Mouse (Mus musculus) midbrain, embryonic 16.5 days (tissue): ENCODE measurements around the gene Mdm4. TPM values are rescaled to one million over a fixed set of nuclear protein-coding genes. Genes with fewer than 3 reads are reported as not detected.
A peak's percentile ranks its signal among the peaks of the same experiment; 100 is the strongest.
"Not testable (repeated sequence)": the region's sequence is repeated elsewhere in the genome, so short reads cannot be mapped to it uniquely, and the experiment has no call there.

ENCODE experiments used
- ATAC-seq: fragments of 200-750 bp; cut with Nextera tagmentation; 2 replicates; pipeline ENCODE4 v1.8.0; 2017; ENCODE audit warnings: moderate TSS enrichment
- H3K27ac ChIP-seq: fragments of 300-500 bp; sonication (generic); 2 replicates; pipeline ENCODE4 v1.5.1; 2014; ENCODE audit warnings: mild to moderate bottlenecking, low read length, mixed read lengths
- H3K27me3 ChIP-seq: fragments of 300-500 bp; sonication (generic); 2 replicates; pipeline ENCODE4 v1.6.1; 2014; ENCODE audit warnings: low read depth, low read length, mixed read lengths; ENCODE audit not compliant: control insufficient read depth, insufficient read depth
- H3K36me3 ChIP-seq: fragments of 300-500 bp; sonication (generic); 2 replicates; pipeline ENCODE4 v1.6.1; 2014; ENCODE audit warnings: mild to moderate bottlenecking, low read length, moderate library complexity, mixed read lengths; ENCODE audit not compliant: control insufficient read depth, insufficient read depth
- H3K4me1 ChIP-seq: fragments of 300-500 bp; sonication (generic); 2 replicates; pipeline ENCODE4 v1.6.1; 2014; ENCODE audit warnings: mild to moderate bottlenecking, low read length, mixed read lengths; ENCODE audit not compliant: control insufficient read depth, insufficient read depth
- H3K4me2 ChIP-seq: fragments of 300-500 bp; sonication (generic); 2 replicates; pipeline ENCODE4 v1.6.1; 2014; ENCODE audit warnings: mild to moderate bottlenecking, low read length, mixed read lengths
- H3K4me3 ChIP-seq: fragments of 300-500 bp; sonication (generic); 2 replicates; pipeline ENCODE4 v1.5.1; 2014; ENCODE audit warnings: low read depth, mild to moderate bottlenecking, low read length, moderate library complexity, mixed read lengths
- H3K9ac ChIP-seq: fragments of 300-500 bp; sonication (generic); 2 replicates; pipeline ENCODE4 v1.6.1; 2014; ENCODE audit warnings: low read depth, low read length, mixed read lengths
- H3K9me3 ChIP-seq: fragments of 300-500 bp; sonication (generic); replicated peaks from 2 replicates; pipeline ENCODE4 v1.6.1; 2014; ENCODE audit warnings: mild to moderate bottlenecking, low read length, mixed read lengths; ENCODE audit not compliant: control insufficient read depth, poor library complexity, severe bottlenecking
- WGBS: fragments of 180-500 bp; shearing (Covaris S2); extraction: QIAGEN DNeasy Blood & Tissue Kit; methylation state at CpG from one replicate; pipeline ENCODE4 v1.1.7; 2014; 5-methylcytosine and 5-hydroxymethylcytosine counted together
- polyA plus RNA-seq: library from polyadenylated mRNA; unstranded; fragments of >200 nt; fragmentation: Nextera tagmentation; extraction: Ambion mirVana; gene quantifications from 2 replicates; pipeline ENCODE4 v1.2.1, GENCODE M21; 2015

The Mdm4 gene
- polyA plus RNA-seq, 1 experiment from 2014 or later, result 35.4 TPM

DNA sequence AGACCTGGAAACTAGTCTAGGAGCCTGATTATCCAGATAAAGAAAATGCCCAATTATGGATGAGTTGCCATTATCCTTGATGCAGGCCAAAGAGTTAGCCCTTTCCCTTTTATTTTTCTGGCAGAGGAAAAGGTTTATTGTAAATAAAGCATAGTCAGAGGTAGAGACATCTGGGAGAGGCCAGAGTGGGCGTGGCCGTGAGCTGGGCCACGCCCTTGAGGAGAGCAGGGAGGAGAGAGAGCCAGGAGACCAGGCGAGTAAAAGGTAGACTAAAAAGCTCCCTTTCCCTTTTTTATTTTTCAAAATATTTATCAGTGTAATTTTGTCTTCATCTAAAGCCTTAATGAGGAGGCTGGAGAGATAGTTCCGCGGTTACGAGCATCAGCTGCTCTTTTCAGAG, 2.4 kb downstream of the Mdm4 start:
- no peaks in the 10 kb centered on the region for H3K36me3 ChIP-seq
- H3K9me3 ChIP-seq, result no peaks in the 10 kb centered on the region
- H3K4me3 ChIP-seq, result no peak overlapping the region
- 44% methylated on average over 7 of the region's 7 CpGs for WGBS
- no peak for ATAC-seq
- H3K4me1 ChIP-seq, result peaks cover 10% of the 10 kb centered on the region
- no peaks in the 10 kb centered on the region for H3K27me3 ChIP-seq
- no peak overlapping the region for H3K9ac ChIP-seq
- H3K4me2 ChIP-seq, result no peak overlapping the region
- no peak overlapping the region for H3K27ac ChIP-seq

DNA sequence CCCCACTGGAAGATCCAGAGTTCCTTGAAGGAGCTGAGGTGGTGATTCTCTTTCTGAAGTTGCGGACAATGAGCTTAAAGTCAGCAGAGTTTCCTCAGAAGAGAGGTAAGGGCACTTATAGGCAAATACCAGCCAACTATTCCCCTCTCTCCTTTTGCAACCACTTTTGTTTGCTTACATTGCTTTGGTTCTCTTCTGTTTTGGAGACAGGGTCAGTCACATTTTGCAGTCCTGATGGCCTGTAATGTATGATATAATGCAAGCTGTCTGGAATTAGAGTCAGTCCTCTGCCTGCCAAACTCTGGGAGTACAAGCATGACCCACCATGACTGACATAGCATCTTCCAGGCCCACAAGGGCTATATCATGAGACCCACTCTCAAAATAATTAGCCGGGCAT, 3.2 kb downstream of the Mdm4 start:
- H3K27me3 ChIP-seq, result no peaks in the 10 kb centered on the region
- H3K9ac ChIP-seq, result no peak overlapping the region
- ATAC-seq, result no peak
- H3K4me2 ChIP-seq, result no peak overlapping the region
- no peak overlapping the region for H3K4me3 ChIP-seq
- no peak overlapping the region for H3K27ac ChIP-seq
- peaks cover 8% of the 10 kb centered on the region for H3K4me1 ChIP-seq
- no peaks in the 10 kb centered on the region for H3K36me3 ChIP-seq
- WGBS, result 95% methylated on average over 2 of the region's 2 CpGs
- no peaks in the 10 kb centered on the region for H3K9me3 ChIP-seq

DNA sequence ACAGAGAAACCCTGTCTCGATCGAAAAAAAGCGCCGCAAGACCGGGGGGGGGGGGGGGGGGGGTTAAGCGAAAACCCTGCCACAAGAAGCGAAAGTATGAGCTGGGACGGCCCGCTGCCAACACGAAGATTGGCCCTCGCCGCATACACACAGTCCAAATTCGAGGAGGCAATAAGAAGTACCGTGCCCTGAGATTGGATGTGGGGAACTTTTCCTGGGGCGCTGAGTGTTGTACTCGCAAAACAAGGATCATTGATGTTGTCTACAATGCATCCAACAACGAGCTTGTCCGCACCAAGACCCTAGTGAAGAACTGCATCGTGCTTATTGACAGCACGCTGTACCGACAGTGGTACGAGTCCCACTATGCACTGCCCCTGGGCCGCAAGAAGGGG, 4.6 kb downstream of the Mdm4 start:
- not testable (repeated sequence) for H3K4me1 ChIP-seq, H3K9me3 ChIP-seq, H3K36me3 ChIP-seq, H3K27me3 ChIP-seq, H3K27ac ChIP-seq, ATAC-seq
- Histone ChIP-seq H3K9ac (peak overlapping the region; percentile 50; the same call in 1 of the 2 replicates), H3K4me3 (peak overlapping the region; percentile 97), H3K4me2 (peak overlapping the region; percentile 47)
- WGBS, result 32% methylated on average over 23 of the region's 23 CpGs

DNA sequence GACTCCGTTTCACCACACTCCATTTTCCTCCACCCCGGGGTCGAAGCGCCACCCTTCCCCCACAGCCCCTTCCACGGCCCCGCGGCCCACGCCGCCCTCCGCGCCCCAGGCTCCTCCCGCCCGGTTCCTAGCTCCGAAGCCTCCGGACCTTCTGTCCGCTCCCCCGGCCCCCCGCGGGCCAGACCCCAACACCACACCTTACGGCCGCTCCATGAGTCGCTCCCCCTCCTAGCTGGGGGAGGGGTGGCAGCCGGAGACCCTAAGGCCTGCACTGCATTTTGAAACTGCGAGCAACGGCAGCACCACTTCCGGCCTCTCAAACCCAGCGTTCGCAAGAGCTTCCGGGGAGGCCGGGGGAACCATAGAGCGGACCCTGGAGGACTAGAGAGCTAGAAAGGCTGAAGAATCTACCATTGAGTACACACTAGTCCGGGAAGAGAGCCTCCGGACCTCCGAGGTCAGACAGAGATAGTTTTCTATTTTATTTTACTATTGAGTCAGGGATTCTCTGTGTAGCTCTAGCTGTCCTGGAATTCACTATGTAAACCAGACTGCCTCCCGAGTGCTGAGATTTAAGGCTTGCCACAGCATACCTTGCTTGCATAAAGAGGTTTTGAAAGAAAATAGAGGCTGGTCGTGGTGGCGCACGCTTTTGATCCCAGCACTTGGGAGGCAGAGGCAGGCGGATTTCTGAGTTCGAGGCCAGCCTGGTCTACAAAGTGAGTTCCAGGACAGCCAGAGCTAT, 5.1 kb downstream of the Mdm4 start:
- WGBS, result under 1% methylated on average over 39 of the region's 40 CpGs
- Histone ChIP-seq H3K9me3 (no peaks in the 10 kb centered on the region), H3K27ac (peak overlapping the region; percentile 93), H3K4me1 (peaks cover 8% of the 10 kb centered on the region), H3K4me2 (peak overlapping the region; percentile 68), H3K4me3 (peak overlapping the region; percentile 97), H3K27me3 (no peaks in the 10 kb centered on the region), H3K9ac (peak overlapping the region; percentile 99), H3K36me3 (no peaks in the 10 kb centered on the region)
- peak; percentile 97 for ATAC-seq

DNA sequence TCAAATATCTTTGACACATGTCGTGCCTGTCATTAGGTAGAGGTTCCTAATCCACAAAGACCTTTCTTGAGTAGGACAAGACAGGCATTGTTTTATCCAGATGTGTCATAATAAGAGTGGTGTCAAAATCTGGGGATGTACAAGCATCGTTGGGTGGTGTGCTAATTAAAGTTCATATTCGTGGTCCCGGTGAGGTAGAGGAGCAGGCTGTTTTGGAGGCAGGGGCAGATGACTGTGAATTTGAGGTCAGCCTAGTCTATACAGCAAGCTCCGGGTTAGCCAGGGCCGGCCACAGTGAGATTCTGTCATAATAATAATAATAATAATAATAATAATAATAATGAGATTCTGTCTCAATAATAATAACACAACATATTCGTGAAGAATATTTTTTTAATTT, 5.9 kb downstream of the Mdm4 start:
- peak overlapping the region; percentile 93; the same call in 1 of the 2 replicates for H3K27ac ChIP-seq
- no peaks in the 10 kb centered on the region for H3K9me3 ChIP-seq
- H3K36me3 ChIP-seq, result no peaks in the 10 kb centered on the region
- peak overlapping the region; percentile 97 for H3K4me3 ChIP-seq
- peak overlapping the region; percentile 68 for H3K4me2 ChIP-seq
- H3K27me3 ChIP-seq, result no peaks in the 10 kb centered on the region
- 0 out of 2 replicates have a peak, but pooled peaks have one; percentile 29 for ATAC-seq
- peaks cover 8% of the 10 kb centered on the region for H3K4me1 ChIP-seq
- WGBS, result 44% methylated on average over 7 of the region's 7 CpGs
- peak overlapping the region; percentile 99 for H3K9ac ChIP-seq

DNA sequence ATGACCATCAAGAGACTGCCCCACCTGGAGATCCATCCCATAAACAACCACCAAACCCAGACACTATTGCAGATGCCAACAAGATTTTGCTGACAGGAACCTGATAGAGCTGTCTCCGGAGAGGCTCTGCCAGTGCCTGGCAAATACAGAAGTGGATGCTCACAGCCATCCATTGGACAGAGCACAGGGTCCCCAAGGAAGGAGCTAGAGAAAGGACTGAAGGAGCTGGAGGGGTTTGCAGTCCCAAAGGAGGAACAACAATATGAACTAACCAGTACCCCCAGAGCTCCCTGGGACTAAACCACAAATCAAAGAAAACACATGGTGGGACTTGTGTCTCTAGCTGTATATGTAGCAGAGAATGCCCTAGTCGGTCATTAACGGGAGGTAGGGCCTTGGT, 6.6 kb downstream of the Mdm4 start:
- peak overlapping the region; percentile 68 for H3K4me2 ChIP-seq
- not testable (repeated sequence) for H3K9ac ChIP-seq, ATAC-seq, H3K27ac ChIP-seq, H3K4me3 ChIP-seq, H3K9me3 ChIP-seq, H3K36me3 ChIP-seq, H3K27me3 ChIP-seq, H3K4me1 ChIP-seq
- 96% methylated on average over 3 of the region's 3 CpGs for WGBS

DNA sequence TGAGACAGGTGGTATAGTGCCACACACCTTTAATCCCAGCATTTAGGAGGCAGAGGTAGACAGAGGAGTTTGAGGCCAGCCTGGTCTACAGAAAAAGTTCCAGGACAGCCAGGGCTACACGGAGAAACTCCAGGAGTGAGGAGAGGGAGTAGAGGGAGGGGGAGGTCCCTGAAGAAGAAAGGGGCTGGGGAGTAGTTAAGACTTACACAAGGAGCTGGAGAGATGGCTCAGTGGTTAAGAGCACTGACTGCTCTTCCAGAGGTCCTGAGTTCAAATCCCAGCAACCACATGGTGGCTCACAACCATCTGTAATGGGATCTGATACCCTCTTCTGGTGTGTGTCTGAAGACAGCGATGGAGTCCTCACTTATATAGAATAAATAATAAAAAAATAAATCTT, 8.4 kb downstream of the Mdm4 start:
- H3K27ac ChIP-seq, H3K27me3 ChIP-seq, H3K9ac ChIP-seq, H3K9me3 ChIP-seq, H3K36me3 ChIP-seq, H3K4me1 ChIP-seq, H3K4me2 ChIP-seq, H3K4me3 ChIP-seq, ATAC-seq: not testable (repeated sequence)
- 93% methylated on average over 2 of the region's 2 CpGs for WGBS

DNA sequence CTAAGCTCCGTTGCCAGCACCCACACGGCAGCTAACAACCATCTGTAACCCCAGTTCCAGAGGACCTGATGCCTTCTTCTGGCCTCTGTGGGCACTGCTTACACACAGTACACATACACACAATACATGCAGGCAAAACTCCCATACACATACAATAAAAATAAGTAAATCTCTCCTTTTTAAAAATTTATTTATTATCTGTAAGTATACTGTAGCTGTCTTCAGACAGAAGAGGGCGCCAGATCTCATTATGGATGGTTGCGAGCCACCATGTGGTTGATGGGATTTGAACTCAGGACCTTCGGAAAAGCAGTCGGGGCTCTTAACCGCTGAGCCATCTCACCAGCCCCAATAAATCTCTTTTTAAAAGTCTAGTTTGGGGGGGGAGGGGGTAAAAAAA, 9.0 kb downstream of the Mdm4 start:
- ATAC-seq, result no peak
- no peak overlapping the region for H3K27ac ChIP-seq
- H3K4me3 ChIP-seq, result no peak overlapping the region
- H3K9ac ChIP-seq, result no peak overlapping the region
- H3K4me2 ChIP-seq, result no peak overlapping the region
- WGBS, result 96% methylated on average over 7 of the region's 7 CpGs
- H3K27me3 ChIP-seq, result no peaks in the 10 kb centered on the region
- H3K9me3 ChIP-seq, result no peaks in the 10 kb centered on the region
- peaks cover 8% of the 10 kb centered on the region for H3K4me1 ChIP-seq
- H3K36me3 ChIP-seq, result peaks cover 7% of the 10 kb centered on the region; the same call in 1 of the 2 replicates

GRCm38 (mm10) chr1:133020137-133020894, 10.0 kb downstream of the Mdm4 start:
- Histone ChIP-seq H3K36me3 (peaks cover 7% of the 10 kb centered on the region; the same call in 1 of the 2 replicates), H3K4me2 (no peak overlapping the region), H3K4me3 (no peak overlapping the region), H3K27me3 (no peaks in the 10 kb centered on the region), H3K27ac (no peak overlapping the region), H3K4me1 (peaks cover 8% of the 10 kb centered on the region), H3K9ac (no peak overlapping the region), H3K9me3 (no peaks in the 10 kb centered on the region)
- ATAC-seq, result no peak
- WGBS, result 62% methylated on average over 3 of the region's 3 CpGs
